Mouse (Mus musculus): ENCODE measurements at regions not wholly inside any gene's neighbourhood (a gene's known extent, or its start where the extent isn't known, plus 50 kb on each side); places are given as distances from the start of the nearest gene placed in this dataset.

DNA sequence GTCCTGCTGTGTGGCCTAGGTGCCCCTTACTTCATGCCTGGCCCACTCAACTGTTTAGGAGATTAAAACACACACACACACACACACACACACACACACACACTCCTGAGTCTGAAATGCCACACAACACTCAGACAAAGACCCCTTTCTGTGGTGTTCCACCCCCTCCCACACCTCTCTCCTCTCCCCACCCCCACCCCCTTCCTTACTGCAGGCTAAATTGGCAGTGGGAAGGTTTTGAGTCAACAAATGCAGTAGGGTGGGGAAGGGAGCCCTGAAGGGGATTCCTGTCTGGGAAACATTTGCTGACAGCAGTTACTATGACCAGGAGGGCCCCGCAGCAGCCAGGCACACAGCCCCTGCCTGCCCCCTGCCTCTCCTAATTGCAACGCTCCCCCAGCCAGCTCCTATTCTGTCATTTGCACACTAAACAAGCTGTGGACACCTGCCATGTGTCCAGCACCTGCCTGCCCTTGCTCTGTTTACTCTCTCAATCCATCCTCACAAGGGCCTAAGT, 69.5 kb downstream of the Ephb3 start:
- no peak for DNase-seq (ENCODE audit: low read depth in 2 of 2, low spot score in 2 of 2)

DNA sequence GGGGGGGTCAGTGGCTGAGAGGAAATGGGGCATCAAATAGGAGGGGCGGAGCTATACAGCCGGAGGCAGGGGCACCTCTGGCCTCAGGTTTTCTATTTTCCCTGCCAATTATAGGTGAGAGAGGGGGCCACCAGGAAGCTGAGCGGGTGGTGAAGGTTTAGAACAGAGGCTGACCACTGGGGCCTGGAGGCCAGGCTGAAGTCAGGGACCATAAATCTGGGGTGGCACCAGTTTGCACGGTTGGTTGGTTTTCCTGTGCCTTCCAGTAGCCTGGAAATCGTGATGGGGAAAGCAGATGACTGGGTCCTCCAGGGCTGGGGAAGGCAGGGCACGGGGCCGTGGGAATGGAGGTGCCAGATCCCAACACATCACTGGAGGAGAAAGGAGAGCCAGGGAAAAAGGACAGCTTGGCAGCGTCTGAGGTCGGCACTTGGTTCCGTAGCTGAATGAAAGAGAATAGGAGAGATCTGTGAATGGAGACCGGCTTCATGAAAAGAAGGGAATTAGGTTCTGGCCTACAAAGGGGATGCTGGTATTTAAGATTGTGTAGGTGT, 73.3 kb downstream of the Ephb3 start:
- no peak for DNase-seq (ENCODE audit: low read depth in 2 of 2, low spot score in 2 of 2)

DNA sequence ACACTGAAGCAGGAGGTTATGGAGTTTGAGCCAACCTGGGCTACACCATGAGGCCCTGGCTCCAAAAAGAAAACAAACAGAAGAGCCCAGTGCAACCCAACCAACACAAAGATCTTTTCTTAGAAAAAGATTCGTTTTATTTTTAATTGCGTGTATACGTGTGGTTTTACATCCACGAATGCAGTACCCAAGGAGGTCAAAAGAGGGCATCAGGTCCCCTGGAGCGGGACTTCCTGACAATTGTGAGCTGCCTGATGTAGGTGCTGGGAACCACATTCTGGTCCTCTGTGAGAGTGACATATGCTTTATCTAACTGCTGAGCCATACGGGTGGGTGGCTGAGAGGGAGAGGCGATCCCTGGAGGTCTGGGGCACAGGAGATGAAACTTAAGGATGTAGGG, 73.8 kb downstream of the Ephb3 start:
- DNase-seq (ENCODE audit: low read depth in 2 of 2, low spot score in 2 of 2) = no peak

DNA sequence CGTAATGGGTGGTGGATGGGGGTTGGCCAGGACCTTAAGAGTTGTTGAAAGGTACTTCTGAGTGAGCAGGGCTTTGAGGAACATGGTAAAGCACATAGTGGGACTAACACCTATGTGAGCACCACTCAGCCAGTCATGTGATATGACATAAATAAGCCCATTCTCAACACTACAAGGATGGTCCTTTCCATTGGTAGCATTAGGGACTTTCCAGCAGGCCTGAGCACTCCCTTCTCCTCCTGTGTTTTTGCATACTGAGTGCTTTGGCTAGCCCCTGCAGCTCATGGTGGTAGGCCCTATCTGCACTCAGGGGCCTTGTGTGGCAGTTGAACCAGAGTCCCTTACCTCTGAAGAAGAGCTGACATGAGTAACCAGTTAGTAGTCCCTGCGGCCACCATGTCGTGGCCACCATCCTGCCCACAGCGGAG, 75.7 kb downstream of the Ephb3 start:
- DNase-seq (ENCODE audit: low read depth in 2 of 2, low spot score in 2 of 2) = no peak

DNA sequence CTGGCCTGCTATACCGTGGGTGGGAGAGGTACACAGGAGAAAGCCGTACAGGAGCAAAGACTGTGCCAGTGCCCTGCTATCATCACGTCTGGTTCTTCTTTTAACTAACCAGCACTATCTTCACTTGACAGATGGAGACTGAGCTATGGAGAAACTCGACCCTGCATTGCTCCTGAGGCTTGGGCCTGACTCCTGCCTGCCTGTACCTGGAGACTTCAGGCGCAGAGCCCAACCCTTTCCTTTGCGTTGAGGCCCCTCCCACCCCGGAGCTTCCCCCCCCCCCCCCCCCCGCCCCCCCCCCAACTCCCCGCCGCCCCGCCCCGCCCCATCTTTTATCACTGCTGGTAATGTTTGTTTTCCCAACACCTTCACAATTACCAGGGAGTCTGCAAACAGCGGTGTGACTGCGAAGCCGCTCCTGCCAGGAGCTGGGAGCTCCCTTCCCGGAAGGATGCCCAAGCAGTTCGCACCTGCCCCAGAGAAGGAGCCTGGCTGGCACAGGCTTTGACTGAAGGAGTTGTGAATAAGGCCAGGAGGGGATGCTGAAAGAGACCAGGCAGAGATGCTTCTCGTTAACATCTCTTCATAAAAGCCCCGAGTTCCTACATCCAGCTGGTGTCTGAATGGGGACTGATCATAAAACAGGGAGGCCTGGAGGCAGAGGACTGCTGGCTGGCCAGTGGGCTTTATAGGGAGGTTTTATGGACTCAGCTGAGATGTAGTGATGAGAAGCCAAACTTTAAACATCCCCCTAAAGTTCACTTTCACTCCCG, 77.6 kb downstream of the Ephb3 start:
- DNase-seq (ENCODE audit: low read depth in 2 of 2, low spot score in 2 of 2) = no peak

DNA sequence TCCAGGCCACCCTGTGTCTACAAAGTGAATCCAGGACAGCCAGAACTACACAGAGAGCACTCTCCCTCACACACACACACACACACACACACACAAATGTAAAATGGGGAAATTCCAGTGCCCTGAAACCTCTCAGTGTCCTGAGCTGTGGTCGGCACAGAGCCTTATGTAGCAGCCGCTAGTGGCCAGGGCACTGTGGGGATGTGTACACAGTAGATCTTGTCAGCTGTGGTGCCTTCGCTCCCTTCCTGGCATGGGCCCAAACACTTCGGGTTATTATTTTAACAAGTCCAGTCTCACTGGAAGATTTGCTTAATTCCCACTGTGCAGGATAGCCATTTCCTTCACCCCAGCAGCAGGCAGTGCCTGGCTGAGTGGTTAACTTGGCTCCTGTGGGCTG, 81.5 kb downstream of the Ephb3 start:
- DNase-seq (ENCODE audit: low read depth in 2 of 2, low spot score in 2 of 2) = no peak

DNA sequence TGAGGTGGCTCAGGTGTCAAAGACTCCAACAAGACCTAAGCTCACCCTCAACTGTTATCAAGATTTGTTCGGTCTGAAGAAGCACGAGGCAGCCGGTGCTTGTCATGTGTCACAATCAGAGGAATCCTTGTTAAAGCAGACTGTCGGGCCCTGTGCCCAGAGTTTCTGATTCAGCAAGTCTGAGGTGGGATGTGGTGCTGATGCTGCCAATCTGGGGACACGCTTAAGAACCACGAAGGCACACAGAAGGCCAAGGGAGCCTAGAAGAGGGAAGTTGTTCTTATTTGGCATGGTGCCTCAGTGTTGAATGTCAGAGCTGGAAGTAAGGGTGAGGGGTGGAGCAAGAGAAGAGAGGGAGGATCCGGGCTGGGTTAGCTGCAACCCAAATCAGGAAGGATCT, 85.0 kb downstream of the Ephb3 start:
- no peak for DNase-seq (ENCODE audit: low read depth in 2 of 2, low spot score in 2 of 2)

DNA sequence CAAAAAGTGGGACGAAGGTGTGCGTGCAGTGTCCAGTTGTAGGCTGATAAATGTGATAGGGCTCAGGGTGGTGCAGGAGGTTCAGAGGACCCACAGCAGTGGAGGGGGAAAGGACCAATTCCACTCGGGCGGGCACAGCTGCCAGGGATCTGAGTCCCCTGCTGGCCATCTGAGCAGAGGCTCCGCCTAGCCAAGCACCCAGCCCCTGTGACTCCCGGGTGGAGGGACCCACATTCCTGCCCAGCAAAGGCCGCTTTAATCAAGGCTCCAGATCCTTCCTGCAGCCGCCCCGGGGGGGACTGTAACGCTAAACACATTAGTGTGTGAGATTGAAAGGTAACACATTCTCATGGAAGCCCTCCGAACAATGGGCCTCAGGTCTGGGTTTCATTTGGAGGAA, 88.5 kb downstream of the Ephb3 start:
- DNase-seq (ENCODE audit: low read depth in 2 of 2, low spot score in 2 of 2) = no peak

DNA sequence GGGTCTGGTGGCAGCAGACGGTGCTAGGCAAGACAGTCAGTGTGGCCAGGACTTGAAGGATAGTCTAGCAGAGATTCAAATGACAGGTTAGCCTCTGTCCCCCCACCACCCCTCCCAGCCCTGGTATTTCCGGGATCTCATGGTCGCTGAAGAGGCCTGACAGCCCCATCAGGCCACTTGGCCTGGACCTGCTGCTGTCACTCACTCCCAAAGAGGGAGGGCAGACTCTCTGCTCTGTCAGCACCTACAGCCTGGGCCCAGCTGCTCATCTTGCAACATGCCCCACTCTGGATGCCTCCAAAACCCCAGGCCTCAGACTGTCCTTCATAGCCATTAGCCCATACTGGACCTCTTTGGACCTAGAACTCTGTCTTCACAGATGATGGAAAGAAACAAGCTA, 89.0 kb downstream of the Ephb3 start:
- DNase-seq (ENCODE audit: low read depth in 2 of 2, low spot score in 2 of 2) = no peak

DNA sequence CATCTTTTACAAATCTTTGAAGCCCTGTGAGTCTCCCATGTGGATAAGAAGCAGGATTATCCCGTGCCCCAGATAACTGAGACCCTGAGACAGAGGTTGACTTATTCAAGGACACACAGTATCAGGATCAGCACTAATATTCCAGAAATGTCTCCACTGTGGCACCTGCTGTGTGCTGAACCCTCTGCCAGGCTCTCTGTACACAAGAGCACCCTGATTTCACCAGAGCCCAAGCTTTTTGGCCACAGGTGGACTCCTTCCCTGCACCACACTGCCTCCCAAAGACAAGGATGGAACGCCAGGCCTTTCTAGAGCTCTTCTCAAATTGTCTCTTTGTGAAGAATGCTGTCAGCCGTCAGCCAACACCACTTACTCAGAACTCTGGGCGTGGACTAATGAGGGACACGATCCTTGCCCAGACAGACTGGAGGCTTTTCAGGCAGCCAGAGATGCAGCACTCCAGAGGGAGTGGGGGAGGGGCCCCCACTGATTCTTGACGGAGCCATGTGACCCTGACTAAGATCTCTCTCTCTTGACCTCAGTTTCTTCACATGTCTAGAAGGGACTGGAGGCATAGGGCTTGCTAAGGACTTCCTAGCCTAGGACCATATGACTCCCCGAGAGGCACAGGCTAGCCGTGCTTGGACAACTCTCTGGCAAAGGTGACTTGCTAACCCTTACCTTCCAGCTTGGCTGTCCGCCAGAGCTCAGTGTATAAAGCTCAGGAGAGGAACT, 90.3 kb downstream of the Ephb3 start:
- DNase-seq (ENCODE audit: low read depth in 2 of 2, low spot score in 2 of 2) = no peak

DNA sequence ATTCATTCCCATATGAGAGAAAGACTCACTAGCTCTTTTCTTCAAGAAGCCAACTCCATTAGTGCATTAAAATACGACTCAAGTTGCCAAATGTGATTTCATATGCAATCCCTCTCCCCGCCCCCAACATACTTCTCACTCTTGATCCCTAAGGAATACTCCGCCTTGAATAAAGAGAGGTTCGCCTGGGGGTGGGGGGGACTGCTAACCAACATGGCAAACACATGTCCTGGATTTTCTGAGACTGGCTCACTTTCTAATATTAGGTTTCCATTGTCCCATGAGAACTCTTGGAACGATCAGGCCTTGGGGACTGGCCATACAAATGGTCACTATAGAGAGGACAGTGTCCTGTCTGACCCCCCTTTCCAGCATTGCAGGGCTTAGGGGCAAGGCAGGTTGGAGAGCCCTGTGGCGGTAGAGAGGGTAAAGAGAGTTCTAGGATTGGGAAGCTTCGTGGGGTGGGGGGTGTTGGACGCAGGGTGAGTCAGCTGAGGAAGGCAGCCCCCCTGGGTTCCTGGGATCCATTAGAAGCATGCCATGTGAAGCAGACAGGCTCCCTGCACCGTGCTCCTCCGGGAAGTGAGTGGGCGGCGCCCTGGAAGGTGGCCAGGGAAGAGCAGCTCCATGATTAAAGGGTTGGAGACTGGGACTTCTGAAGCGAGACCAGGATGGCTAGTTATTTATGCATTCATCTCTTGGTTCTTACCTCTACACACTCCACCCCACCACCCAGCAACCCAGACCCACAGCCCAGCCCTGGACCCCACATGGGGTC, 91.6 kb downstream of the Ephb3 start:
- DNase-seq (ENCODE audit: low read depth in 2 of 2, low spot score in 2 of 2) = no peak

DNA sequence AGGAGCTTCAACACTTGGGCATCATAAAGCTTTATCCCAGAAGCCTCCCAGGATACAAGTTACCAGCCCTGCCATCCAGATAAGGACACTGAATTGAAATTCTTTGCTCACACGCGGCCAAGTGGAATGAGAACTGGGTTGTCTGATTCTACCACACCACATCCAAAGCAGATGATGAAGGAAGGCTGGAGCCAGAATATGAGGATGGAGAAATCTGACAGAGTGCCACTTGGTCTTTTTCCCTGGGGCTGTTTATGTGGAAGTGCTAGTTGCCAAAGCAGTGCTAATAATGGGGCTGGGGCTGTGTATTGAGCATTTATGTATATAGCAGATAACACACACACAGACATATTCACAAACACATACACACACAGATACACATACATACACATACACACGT, 92.2 kb downstream of the Ephb3 start:
- DNase-seq (ENCODE audit: low read depth in 2 of 2, low spot score in 2 of 2) = no peak

DNA sequence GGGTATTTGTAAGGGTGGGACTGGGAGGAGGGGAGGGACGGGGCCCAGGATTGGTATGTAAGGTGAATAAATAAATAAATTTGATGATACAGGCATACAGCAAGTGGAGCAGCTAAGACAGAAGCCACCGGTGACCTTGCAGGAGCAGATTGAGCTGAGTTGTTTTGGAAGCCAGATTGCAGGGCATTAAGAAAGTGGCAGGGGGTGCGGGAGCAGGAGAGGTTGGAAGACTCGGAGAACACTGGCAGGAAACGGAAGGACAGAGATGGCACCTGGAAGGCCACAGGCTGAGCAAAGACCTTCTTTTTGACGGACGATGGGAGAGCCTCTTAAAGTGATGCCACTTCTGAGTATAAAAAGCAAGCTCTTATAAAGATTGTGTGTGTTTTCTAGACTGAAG, 94.3 kb downstream of the Ephb3 start:
- DNase-seq (ENCODE audit: low read depth in 2 of 2, low spot score in 2 of 2) = no peak

DNA sequence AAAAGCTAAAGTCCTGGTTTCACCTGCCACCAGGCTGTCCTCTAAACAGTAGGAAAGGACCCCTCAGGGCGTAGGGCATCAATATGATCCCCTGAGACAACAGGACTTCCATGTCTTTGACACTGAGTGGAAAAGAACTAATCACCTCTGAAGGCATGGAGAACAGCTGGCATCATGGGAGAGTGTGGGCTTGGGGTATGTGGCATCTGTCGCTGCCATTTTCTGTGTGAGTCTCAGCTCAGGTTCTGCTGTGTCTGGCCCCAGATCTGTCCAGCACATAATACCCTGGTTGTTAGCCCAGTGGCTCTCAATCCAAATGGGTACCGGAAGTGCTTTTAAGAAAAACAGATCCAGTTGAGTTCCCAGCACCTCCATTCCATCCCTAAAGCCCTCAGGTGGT, 101.3 kb downstream of the Ephb3 start:
- DNase-seq (ENCODE audit: low read depth in 2 of 2, low spot score in 2 of 2) = no peak

DNA sequence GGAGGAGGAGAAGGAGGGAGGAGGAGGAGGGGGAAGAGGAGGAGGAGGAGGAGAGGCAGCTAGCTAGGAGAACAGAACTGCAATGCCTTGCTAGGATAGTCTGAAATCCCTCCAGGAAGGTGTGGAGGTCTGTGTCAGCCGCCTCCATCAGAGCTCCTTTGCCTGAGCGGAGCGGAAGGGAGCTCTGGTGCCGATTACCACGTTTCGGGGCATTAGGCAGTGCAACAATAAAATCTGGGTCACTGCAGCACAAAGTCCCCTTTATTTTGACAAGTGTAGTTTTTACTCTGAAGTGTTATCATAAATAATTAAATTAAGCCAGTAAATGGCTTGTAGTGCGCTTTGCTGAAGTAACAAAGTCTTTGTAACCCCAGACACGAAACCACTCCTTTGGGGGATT, 104.0 kb downstream of the Ephb3 start:
- no peak for DNase-seq (ENCODE audit: low read depth in 2 of 2, low spot score in 2 of 2)

DNA sequence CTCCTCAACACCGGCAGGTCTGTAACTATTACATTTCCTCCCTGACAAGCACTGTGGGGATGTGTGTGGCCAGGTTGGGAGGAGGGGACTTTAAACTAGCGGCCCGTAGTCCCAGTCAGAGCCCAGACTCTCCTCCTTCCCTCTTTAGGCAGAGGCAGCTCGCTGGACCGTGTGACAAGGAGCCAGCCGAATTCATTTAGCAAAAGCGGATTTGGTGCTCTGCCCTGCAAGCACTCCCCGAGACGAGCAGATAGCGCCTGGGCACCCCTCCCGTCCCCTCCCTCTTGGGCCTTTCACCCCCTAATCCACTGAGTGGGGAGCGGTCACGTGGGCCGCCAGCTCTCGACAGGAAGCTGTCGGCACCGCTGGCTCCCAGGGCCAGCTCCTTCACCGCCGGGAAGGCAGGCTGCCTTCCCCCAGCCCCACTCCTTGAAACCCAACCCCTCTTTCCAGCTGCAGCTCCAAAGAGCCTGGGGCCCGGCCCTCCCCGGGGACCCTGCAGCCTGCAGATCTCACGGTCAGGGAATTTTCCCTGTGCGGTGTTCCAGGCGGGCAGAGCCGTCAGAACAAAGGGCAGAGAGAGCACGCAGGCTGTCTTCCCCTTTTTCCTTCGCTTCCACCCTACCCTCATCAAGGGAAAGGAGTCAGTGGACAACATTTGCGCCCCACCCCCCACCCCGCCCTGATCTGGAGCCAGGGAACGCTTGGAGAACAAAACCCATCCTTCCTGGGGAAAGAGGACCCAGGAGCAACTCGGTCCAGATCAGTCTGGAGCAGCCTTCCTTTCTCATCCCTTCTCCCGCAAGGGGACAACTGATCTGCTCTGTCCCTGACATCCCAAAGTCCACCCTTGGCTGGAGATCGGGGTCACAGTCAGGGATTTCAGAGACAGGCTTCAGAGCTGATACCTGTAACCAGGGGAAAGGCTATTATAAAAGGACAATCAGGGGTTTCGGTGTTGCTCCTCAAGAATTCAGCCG, 106.4 kb downstream of the Ephb3 start:
- DNase-seq (ENCODE audit: low read depth in 2 of 2, low spot score in 2 of 2) = peak; percentile 50 to 60

DNA sequence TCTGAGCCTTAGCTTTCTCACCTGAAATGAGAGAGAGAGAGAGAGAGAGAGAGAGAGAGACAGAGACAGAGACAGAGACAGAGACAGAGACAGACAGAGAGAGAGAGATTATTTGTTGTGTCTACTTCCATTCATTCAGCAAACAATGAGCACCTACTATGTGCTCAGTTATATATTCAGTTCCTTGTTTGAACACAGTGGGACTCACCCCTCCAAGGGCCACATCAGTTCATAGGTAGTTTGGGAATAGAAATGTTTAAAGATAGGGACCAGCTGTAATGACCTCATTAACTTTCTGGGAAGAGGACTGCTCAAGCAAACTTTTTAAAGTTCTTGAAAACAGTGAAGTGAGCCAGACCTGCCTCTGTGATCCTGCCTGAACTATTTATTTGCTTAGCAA, 107.2 kb downstream of the Ephb3 start:
- DNase-seq (ENCODE audit: low read depth in 2 of 2, low spot score in 2 of 2) = no peak

DNA sequence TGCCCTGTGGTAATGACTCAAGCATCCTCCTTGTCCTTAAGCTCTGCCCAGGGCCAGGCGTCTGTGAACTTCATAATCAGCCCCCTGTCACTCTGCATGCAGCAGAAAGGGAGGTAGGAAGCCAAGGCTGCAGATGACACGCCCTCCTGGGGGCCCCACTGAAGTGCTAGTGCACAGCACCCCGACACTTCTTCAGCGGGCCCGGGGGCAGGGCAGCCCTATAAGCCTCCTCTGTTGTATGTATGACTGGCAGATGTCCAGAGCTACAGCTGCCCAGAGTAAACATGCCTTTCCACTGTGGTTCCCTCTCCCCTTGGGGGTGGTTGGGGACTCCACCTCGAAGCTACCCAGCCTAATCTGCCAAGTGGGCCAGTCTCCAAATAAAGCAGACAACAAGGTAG, 107.2 kb upstream of the Vps8 start:
- DNase-seq (ENCODE audit: low read depth in 2 of 2, low spot score in 2 of 2) = no peak

DNA sequence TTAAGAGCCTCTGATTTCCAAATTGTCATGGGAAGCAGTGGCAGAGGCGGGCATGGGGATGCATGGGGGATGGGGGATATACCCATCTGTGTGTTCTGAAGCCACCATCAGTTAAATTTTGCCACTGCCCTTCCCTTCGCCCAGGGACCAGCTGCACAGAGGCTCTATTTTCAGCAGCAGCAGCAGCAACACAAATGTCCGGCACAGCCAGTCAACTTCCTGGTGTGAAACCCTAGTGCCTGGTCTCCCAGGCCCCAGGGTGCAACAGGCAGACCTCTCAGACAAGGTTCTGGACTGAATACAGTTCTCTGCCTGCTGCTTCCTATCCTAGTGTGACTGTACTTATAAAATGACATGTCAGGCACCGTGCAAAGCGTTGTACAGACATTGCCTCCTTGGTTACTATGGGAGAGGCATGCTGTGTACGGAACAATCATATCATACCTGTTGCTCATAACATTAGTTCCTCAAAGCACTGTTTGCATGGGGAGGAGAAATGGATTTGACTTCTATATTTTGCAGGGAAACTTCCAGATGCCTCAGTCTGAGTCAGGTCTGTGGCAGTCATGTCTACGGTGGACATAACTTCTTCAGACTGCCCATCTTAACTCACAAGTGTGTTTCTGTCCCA, 104.8 kb upstream of the Vps8 start:
- no peak for DNase-seq (ENCODE audit: low read depth in 2 of 2, low spot score in 2 of 2)

Data from CD8-positive naive resting alpha-beta T cell, adult 2 months (primary cell).